Mouse (Mus musculus) heart, embryonic 14.5 days (tissue): ENCODE data around the gene Cdt1. TPM values are rescaled to one million over a fixed set of nuclear protein-coding genes. Genes with fewer than 3 reads are reported as not detected.
"Not testable (repeated sequence)": the region's sequence is repeated elsewhere in the genome, so short reads cannot be mapped to it uniquely, and the experiment has no call there.

Experiments used
- ATAC-seq: fragments of 200-750 bp; cut with Nextera tagmentation; 2 replicates; pipeline ENCODE4 v1.8.0; 2017; ENCODE audit warnings: low read depth, moderate TSS enrichment; ENCODE audit not compliant: insufficient number of reproducible peaks, insufficient read depth, low FRiP score
- H3K27ac ChIP-seq, 2 experiments: fragments of 200-500 bp in 1 of 2; fragments of 300-500 bp in 1 of 2; sonication (generic) in 1 of 2; replicated peaks in 1 of 2; 2 replicates each; pipeline ENCODE4 v1.5.1; 2012 to 2014; ENCODE audit warnings: low read depth in 2 of 2, low read length in 2 of 2, control low read depth in 1 of 2, mild to moderate bottlenecking in 1 of 2, mixed read lengths in 1 of 2; ENCODE audit not compliant: control insufficient read depth in 1 of 2, insufficient read depth in 1 of 2
- H3K27me3 ChIP-seq: fragments of 300-500 bp; sonication (generic); 2 replicates; pipeline ENCODE4 v1.6.1; 2014; ENCODE audit warnings: mild to moderate bottlenecking, low read length, control low read depth; ENCODE audit not compliant: control insufficient read depth, insufficient read depth
- H3K36me3 ChIP-seq: fragments of 300-500 bp; sonication (generic); 2 replicates; pipeline ENCODE4 v1.6.1; 2014; ENCODE audit warnings: mild to moderate bottlenecking, control low read depth, low read length, mixed read lengths; ENCODE audit not compliant: control insufficient read depth, insufficient read depth
- H3K4me1 ChIP-seq, 2 experiments: fragments of 200-500 bp in 1 of 2; fragments of 300-500 bp in 1 of 2; sonication (generic) in 1 of 2; 2 replicates each; pipeline ENCODE4 v1.6.1; 2012 to 2014; ENCODE audit warnings: low read length in 2 of 2, control low read depth in 1 of 2, mixed read lengths in 1 of 2; ENCODE audit not compliant: control insufficient read depth in 2 of 2, insufficient read depth in 2 of 2
- H3K4me2 ChIP-seq: fragments of 300-500 bp; sonication (generic); 2 replicates; pipeline ENCODE4 v1.6.1; 2014; ENCODE audit warnings: mild to moderate bottlenecking, low read length
- H3K4me3 ChIP-seq, 2 experiments: fragments of 200-500 bp in 1 of 2; fragments of 300-500 bp in 1 of 2; sonication (generic) in 1 of 2; 2 replicates each; pipeline ENCODE4 v1.5.1; 2012 to 2014; ENCODE audit warnings: low read length in 2 of 2, mild to moderate bottlenecking in 2 of 2, control low read depth in 1 of 2, low read depth in 1 of 2, moderate library complexity in 1 of 2; ENCODE audit not compliant: control insufficient read depth in 1 of 2, insufficient read depth in 1 of 2
- H3K9ac ChIP-seq: fragments of 300-500 bp; sonication (generic); 2 replicates; pipeline ENCODE4 v1.6.1; 2014; ENCODE audit warnings: mild to moderate bottlenecking, low read length
- H3K9me3 ChIP-seq: fragments of 300-500 bp; sonication (generic); 2 replicates; pipeline ENCODE4 v1.6.1; 2016; ENCODE audit warnings: low read length, control low read depth; ENCODE audit not compliant: control insufficient read depth
- WGBS: fragments of 180-500 bp; shearing (Covaris S2); extraction: QIAGEN DNeasy Blood & Tissue Kit; methylation state at CpG from one replicate; pipeline ENCODE4 v1.1.7; 2014; 5-methylcytosine and 5-hydroxymethylcytosine counted together
- polyA plus RNA-seq: library from polyadenylated mRNA; unstranded; fragments of >200 nt; fragmentation: Nextera tagmentation; extraction: Ambion mirVana; gene quantifications from 2 replicates; pipeline ENCODE4 v1.2.1, GENCODE M21; 2014

Gene Cdt1
- polyA plus RNA-seq, 1 experiment from 2014 or later, result 23.2 TPM

DNA sequence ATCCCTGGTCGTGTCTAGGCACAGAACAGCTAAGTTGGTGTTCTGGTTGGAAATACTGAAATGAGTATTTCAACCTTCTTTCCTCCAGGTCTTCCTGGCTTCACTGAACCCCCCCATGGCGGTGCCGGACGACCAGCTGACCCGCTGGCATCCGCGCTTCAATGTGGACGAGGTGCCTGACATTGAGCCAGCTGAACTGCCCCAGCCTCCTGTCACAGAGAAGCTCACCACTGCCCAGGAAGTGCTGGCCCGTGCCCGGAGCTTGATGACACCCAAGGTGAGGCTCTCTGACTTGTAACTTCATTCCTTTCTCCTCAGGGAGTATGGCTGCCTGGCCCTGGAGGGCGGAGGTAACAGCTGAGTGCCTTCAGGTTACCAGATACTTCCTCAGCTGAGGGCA is 3.3 kb downstream of the Cdt1 start:
- WGBS, result 93% methylated on average over 11 of the region's 11 CpGs
- H3K36me3 ChIP-seq, result peaks cover 52% of the 10 kb centered on the region
- no peak for ATAC-seq
- no peak overlapping the region for H3K27ac ChIP-seq
- H3K4me3 ChIP-seq, result no peak overlapping the region
- no peaks in the 10 kb centered on the region for H3K27me3 ChIP-seq
- no peak overlapping the region for H3K4me2 ChIP-seq
- H3K9me3 ChIP-seq, result no peaks in the 10 kb centered on the region
- no peak overlapping the region for H3K9ac ChIP-seq
- H3K4me1 ChIP-seq, result peaks cover 32 to 46% of the 10 kb centered on the region in 2 experiments

DNA sequence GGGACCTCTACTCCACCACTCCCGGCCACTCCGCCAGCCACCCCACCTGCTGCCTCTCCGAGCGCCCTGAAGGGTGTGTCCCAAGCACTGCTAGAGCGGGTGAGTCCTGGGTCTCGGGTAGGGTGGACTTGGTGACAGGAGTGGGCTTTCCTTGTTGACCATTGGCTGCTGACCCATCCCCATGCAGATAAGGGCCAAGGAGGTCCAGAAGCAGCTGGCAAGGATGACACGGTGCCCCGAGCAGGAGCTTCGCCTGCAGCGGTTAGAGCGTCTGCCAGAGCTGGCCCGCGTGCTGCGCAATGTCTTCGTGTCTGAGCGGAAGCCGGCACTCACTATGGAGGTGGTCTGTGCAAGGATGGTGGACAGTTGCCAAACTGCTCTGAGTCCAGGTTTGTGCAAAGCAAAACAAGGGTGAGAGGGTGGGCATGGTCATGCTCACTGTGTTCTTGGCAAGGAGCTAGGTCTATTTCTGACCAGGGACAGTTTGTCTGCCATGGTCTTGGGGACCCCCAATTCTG is 4.0 kb downstream of the Cdt1 start:
- no peak overlapping the region for H3K9ac ChIP-seq
- H3K4me3 ChIP-seq, result no peak overlapping the region
- H3K9me3 ChIP-seq, result no peaks in the 10 kb centered on the region
- no peak overlapping the region for H3K4me2 ChIP-seq
- peaks cover 52% of the 10 kb centered on the region for H3K36me3 ChIP-seq
- H3K27me3 ChIP-seq, result no peaks in the 10 kb centered on the region
- H3K27ac ChIP-seq, result no peak overlapping the region
- H3K4me1 ChIP-seq, result peaks cover 31 to 43% of the 10 kb centered on the region in 2 experiments
- ATAC-seq, result no peak
- WGBS, result 92% methylated on average over 17 of the region's 17 CpGs

DNA sequence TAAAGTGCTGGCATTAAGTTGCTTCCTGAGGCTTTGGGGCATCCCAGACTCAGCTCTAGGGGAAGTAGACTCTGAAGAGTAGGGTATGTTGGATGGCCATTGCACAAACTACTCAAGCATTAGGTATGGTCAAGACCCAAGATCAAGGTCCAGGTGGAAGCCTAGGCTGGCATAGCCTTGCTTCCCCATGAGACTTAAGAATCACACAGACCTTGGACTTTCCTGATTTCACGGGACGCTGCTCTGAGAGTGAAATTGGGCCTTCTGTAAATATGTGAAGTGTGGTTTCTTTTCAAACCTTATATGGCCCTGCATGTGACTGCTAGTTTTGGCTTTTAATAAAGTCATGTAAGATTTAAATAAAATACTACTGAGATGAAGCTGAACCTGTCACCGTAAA is 4.9 kb downstream of the Cdt1 start:
- ATAC-seq, result no peak
- H3K27ac ChIP-seq, result no peak overlapping the region
- H3K27me3 ChIP-seq, result no peaks in the 10 kb centered on the region
- peaks cover 31 to 45% of the 10 kb centered on the region in 2 experiments for H3K4me1 ChIP-seq
- H3K4me2 ChIP-seq, result no peak overlapping the region
- H3K9ac ChIP-seq, result no peak overlapping the region
- peaks cover 52% of the 10 kb centered on the region for H3K36me3 ChIP-seq
- 90% methylated on average over 3 of the region's 3 CpGs for WGBS
- no peak overlapping the region for H3K4me3 ChIP-seq
- no peaks in the 10 kb centered on the region for H3K9me3 ChIP-seq

DNA sequence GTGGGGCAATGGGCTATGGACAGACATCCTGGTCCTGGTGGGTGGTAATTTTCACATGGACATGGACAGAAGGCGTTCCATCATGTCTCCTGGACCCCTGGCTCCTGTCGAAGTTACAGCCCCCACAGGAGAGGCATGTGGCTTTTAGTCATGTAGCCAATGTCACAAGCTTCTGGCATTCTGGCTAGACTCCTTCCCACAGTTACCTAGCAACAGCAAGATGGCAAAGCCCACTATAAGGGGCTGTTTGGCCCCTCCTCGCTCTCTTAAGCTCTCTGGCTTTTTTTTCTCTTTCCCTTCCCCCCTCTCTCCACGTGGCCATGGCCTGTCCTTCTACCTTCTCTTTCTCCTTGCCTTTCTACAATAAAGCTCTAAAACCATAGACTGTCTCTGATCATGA is 5.4 kb downstream of the Cdt1 start:
- H3K9me3 ChIP-seq, H3K27me3 ChIP-seq, H3K4me2 ChIP-seq, ATAC-seq, H3K27ac ChIP-seq, H3K4me3 ChIP-seq, H3K9ac ChIP-seq: not testable (repeated sequence)
- peaks cover 31 to 45% of the 10 kb centered on the region in 2 experiments for H3K4me1 ChIP-seq
- 58% methylated on average over 4 of the region's 4 CpGs for WGBS
- H3K36me3 ChIP-seq, result peaks cover 52% of the 10 kb centered on the region

DNA sequence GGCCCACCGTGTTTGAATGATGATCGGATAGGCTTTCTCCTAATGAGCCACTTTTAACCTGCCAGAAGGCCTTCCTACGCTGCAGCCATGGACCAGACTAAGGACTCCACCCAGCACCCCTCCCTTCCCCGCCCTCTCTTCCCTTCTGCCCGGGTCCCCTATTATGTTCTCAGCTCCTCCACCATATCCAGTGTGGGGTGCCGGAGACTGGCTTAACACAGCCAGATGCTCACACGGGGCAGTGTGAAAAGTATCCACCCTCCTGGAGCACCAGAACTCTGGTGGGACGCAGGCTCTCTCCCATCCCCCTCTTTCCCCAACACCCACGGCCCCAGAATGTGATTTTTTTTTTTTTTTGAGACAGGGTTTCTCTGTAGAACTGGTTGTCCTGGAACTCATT is 5.8 kb downstream of the Cdt1 start:
- no peak overlapping the region for H3K4me2 ChIP-seq
- no peaks in the 10 kb centered on the region for H3K27me3 ChIP-seq
- peaks cover 31 to 42% of the 10 kb centered on the region in 2 experiments for H3K4me1 ChIP-seq
- H3K4me3 ChIP-seq, result no peak overlapping the region
- WGBS, result 69% methylated on average over 9 of the region's 9 CpGs
- peaks cover 52% of the 10 kb centered on the region for H3K36me3 ChIP-seq
- no peaks in the 10 kb centered on the region for H3K9me3 ChIP-seq
- no peak overlapping the region for H3K9ac ChIP-seq
- ATAC-seq, result no peak
- no peak overlapping the region for H3K27ac ChIP-seq

DNA sequence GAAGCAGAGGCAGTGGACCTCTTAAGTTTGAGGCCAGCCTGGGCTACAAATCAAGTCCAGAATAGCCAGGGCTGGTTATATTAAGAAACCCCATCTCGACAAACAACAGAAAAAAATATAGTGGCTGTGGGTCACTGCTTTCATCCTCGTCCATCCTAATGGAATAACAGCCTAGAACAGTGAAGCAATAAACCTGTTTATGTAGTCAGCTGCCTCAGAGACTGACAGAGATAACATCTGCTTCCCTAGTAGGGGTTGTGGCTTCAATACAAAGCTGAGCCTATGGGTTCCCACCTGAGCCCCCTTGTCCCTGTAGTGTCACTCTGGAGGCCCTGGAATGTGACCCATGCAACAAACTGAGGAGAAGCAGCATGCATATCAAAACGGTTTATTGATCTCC is 6.4 kb downstream of the Cdt1 start:
- Histone ChIP-seq H3K27me3 (no peaks in the 10 kb centered on the region), H3K4me2 (peak overlapping the region; percentile 83; the same call in 1 of the 2 replicates), H3K4me1 (peaks cover 26 to 37% of the 10 kb centered on the region in 2 experiments), H3K36me3 (peaks cover 52% of the 10 kb centered on the region), H3K27ac (peak overlapping the region; percentile 20 to 53; a peak in 2 of 4 replicates), H3K9me3 (no peaks in the 10 kb centered on the region), H3K9ac (peak overlapping the region; percentile 8; the same call in 1 of the 2 replicates), H3K4me3 (no peak overlapping the region)
- no peak for ATAC-seq
- WGBS, result 38% methylated on average over 3 of the region's 3 CpGs

DNA sequence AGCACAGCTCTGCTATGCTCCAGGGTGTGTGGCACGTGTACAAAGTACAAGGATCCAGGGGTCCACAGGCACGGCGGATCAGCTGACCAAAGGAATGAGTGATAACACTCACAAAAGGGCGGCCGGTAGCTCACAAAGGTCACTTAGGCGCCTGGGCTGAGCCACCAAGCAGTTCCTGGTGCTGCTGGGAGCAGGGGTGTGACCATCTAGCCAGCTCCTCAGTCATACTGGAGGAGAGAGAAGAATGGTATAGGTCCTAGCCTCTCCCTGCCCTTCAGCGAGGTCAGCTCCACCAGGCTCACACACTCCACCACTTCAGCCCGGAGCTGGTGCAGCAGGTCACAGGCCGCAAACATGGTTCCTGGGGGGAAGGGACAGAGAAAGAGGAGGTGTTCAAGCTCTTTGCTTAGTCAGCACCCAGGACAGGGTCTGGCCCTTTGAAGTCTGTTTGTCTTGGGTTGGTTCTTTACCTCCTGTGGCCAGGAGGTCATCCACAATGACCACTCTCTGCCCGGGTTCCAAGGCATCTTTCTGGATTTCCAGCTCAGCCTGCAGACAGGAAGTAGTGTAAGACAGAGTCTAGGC is 6.9 kb downstream of the Cdt1 start:
- Histone ChIP-seq H3K4me3 (0 out of 4 replicates have a peak overlapping the region, but pooled peaks of 1 of the 2 experiments have one; percentile 2), H3K27ac (peak overlapping the region; percentile 20 to 53; a peak in 2 of 4 replicates), H3K9ac (peak overlapping the region; percentile 8; the same call in 1 of the 2 replicates)

More for the DNA sequence above, 6.9 kb downstream of the Cdt1 start:
- no peaks in the 10 kb centered on the region for H3K9me3 ChIP-seq
- no peak for ATAC-seq
- H3K4me1 ChIP-seq, result peaks cover 23 to 37% of the 10 kb centered on the region in 2 experiments
- H3K36me3 ChIP-seq, result peaks cover 47% of the 10 kb centered on the region
- peak overlapping the region; percentile 83 for H3K4me2 ChIP-seq
- 9% methylated on average over 10 of the region's 10 CpGs for WGBS
- no peaks in the 10 kb centered on the region for H3K27me3 ChIP-seq
